Mouse (Mus musculus): ENCODE results near the gene S100a1. TPM values are rescaled to one million over a fixed set of nuclear protein-coding genes. Genes with fewer than 3 reads are reported as not detected.

S100a1 gene
- polyA plus RNA-seq, 1 experiment from 2014 or later: 45.3 TPM

- no peak overlapping the region for H3K9ac ChIP-seq
- H3K27ac ChIP-seq: no peak overlapping the region
- H3K27me3 ChIP-seq: no peaks in the 10 kb centered on the region
- no peak for ATAC-seq (ENCODE audit: borderline replicate concordance, extremely low read depth, low FRiP score, low TSS enrichment)
- H3K4me1 ChIP-seq: peaks cover 15% of the 10 kb centered on the region
- 75% methylated on average over 7 of the region's 7 CpGs for whole genome bisulfite sequencing
- no peaks in the 10 kb centered on the region for H3K36me3 ChIP-seq
- H3K9me3 ChIP-seq: no peaks in the 10 kb centered on the region
- peak overlapping the region; percentile 14; the same call in 1 of the 2 replicates for H3K4me2 ChIP-seq
- no peak overlapping the region for H3K4me3 ChIP-seq
These were observed 13.2 kb upstream of the S100a1 start for GRCm38 (mm10) chr3:90527291-90527873.

- WGBS: 31% methylated on average over 5 of the region's 5 CpGs
- Histone ChIP-seq H3K27ac (peak within 1 kb of the TSS; percentile 54), H3K4me3 (no peak within 1 kb of the TSS), H3K36me3 (no peaks in the 10 kb centered on the region), H3K4me1 (peaks cover 15% of the 10 kb centered on the region), H3K27me3 (no peaks in the 10 kb centered on the region), H3K4me2 (peak within 1 kb of the TSS; percentile 14; the same call in 1 of the 2 replicates), H3K9me3 (no peaks in the 10 kb centered on the region), H3K9ac (no peak within 1 kb of the TSS)
- peak; percentile 90 for ATAC-seq (ENCODE audit: borderline replicate concordance, extremely low read depth, low FRiP score, low TSS enrichment)
These were observed 12.4 kb upstream of the S100a1 start, which contains the start of gene S100a14 for GRCm38 (mm10) chr3:90526580-90526979. S100a14 (plus strand) TSS chr3:90526856.

GRCm38 (mm10) chr3:90526076-90526475, 11.9 kb upstream of the S100a1 start:
- H3K9ac ChIP-seq: no peak overlapping the region
- peak overlapping the region; percentile 54 for H3K27ac ChIP-seq
- no peaks in the 10 kb centered on the region for H3K9me3 ChIP-seq
- no peak overlapping the region for H3K4me2 ChIP-seq
- ATAC-seq (ENCODE audit: borderline replicate concordance, extremely low read depth, low FRiP score, low TSS enrichment): no peak
- WGBS: 46% methylated on average over 2 of the region's 2 CpGs
- H3K4me1 ChIP-seq: peaks cover 15% of the 10 kb centered on the region
- no peak overlapping the region for H3K4me3 ChIP-seq
- no peaks in the 10 kb centered on the region for H3K27me3 ChIP-seq
- H3K36me3 ChIP-seq: no peaks in the 10 kb centered on the region

GRCm38 (mm10) chr3:90525421-90525820, 11.2 kb upstream of the S100a1 start:
- 50% methylated on average over 4 of the region's 4 CpGs for WGBS
- H3K4me1 ChIP-seq: peaks cover 15% of the 10 kb centered on the region
- H3K9me3 ChIP-seq: no peaks in the 10 kb centered on the region
- H3K27ac ChIP-seq: no peak overlapping the region
- H3K36me3 ChIP-seq: no peaks in the 10 kb centered on the region
- no peak overlapping the region for H3K4me2 ChIP-seq
- no peaks in the 10 kb centered on the region for H3K27me3 ChIP-seq
- ATAC-seq (ENCODE audit: borderline replicate concordance, extremely low read depth, low FRiP score, low TSS enrichment): no peak
- H3K9ac ChIP-seq: no peak overlapping the region
- no peak overlapping the region for H3K4me3 ChIP-seq

- Histone ChIP-seq H3K27me3 (no peaks in the 10 kb centered on the region), H3K4me2 (no peak overlapping the region), H3K27ac (no peak overlapping the region), H3K9ac (no peak overlapping the region), H3K4me3 (no peak overlapping the region), H3K36me3 (no peaks in the 10 kb centered on the region), H3K9me3 (no peaks in the 10 kb centered on the region), H3K4me1 (peaks cover 19% of the 10 kb centered on the region)
- 66% methylated on average over 4 of the region's 4 CpGs for WGBS
- no peak for ATAC-seq (ENCODE audit: borderline replicate concordance, extremely low read depth, low FRiP score, low TSS enrichment)
These were observed 3.5 kb upstream of the S100a1 start for GRCm38 (mm10) chr3:90517711-90518110.

GRCm38 (mm10) chr3:90515789-90516188, 1.6 kb upstream of the S100a1 start:
- Histone ChIP-seq H3K4me2 (peak overlapping the region; percentile 93), H3K27me3 (no peaks in the 10 kb centered on the region), H3K4me3 (no peak overlapping the region), H3K4me1 (peaks cover 19% of the 10 kb centered on the region), H3K27ac (no peak overlapping the region), H3K9me3 (no peaks in the 10 kb centered on the region), H3K9ac (no peak overlapping the region), H3K36me3 (no peaks in the 10 kb centered on the region)
- no peak for ATAC-seq (ENCODE audit: borderline replicate concordance, extremely low read depth, low FRiP score, low TSS enrichment)
- WGBS: 87% methylated on average over 4 of the region's 4 CpGs

- H3K36me3 ChIP-seq: no peaks in the 10 kb centered on the region
- H3K9ac ChIP-seq: peak overlapping the region; percentile 39
- 0 out of 2 replicates have a peak, but pooled peaks have one; percentile 20 for ATAC-seq (ENCODE audit: borderline replicate concordance, extremely low read depth, low FRiP score, low TSS enrichment)
- H3K9me3 ChIP-seq: no peaks in the 10 kb centered on the region
- H3K4me3 ChIP-seq: peak overlapping the region; percentile 46
- WGBS: 45% methylated on average over 1 of the region's 1 CpGs
- no peaks in the 10 kb centered on the region for H3K27me3 ChIP-seq
- peaks cover 19% of the 10 kb centered on the region for H3K4me1 ChIP-seq
- 0 out of 2 replicates have a peak overlapping the region, but pooled peaks have one; percentile 52 for H3K27ac ChIP-seq
- H3K4me2 ChIP-seq: peak overlapping the region; percentile 93
These were observed 1.1 kb upstream of the S100a1 start for GRCm38 (mm10) chr3:90515242-90515641.

- Histone ChIP-seq H3K4me1 (peaks cover 19% of the 10 kb centered on the region), H3K9ac (peak overlapping the region; percentile 39), H3K27me3 (no peaks in the 10 kb centered on the region), H3K9me3 (no peaks in the 10 kb centered on the region), H3K27ac (peak overlapping the region; percentile 52; the same call in 1 of the 2 replicates), H3K4me3 (peak overlapping the region; percentile 46), H3K36me3 (no peaks in the 10 kb centered on the region), H3K4me2 (peak overlapping the region; percentile 93)
- 0% methylated on average over 10 of the region's 10 CpGs for WGBS
- ATAC-seq (ENCODE audit: borderline replicate concordance, extremely low read depth, low FRiP score, low TSS enrichment): peak; percentile 82
These were observed 499 bp upstream of the S100a1 start for GRCm38 (mm10) chr3:90514691-90515090.

- ATAC-seq (ENCODE audit: borderline replicate concordance, extremely low read depth, low FRiP score, low TSS enrichment): no peak
- H3K27me3 ChIP-seq: no peaks in the 10 kb centered on the region
- peak overlapping the region; percentile 46 for H3K4me3 ChIP-seq
- no peaks in the 10 kb centered on the region for H3K36me3 ChIP-seq
- H3K4me1 ChIP-seq: peaks cover 20% of the 10 kb centered on the region
- no peak overlapping the region for H3K9ac ChIP-seq
- WGBS: 69% methylated on average over 9 of the region's 9 CpGs
- peak overlapping the region; percentile 93 for H3K4me2 ChIP-seq
- no peak overlapping the region for H3K27ac ChIP-seq
- no peaks in the 10 kb centered on the region for H3K9me3 ChIP-seq
These were observed 1.1 kb downstream of the S100a1 start for GRCm38 (mm10) chr3:90512948-90513642.

GRCm38 (mm10) chr3:90512276-90512675, 1.9 kb downstream of the S100a1 start:
- Histone ChIP-seq H3K9ac (no peak overlapping the region), H3K36me3 (peaks cover 5% of the 10 kb centered on the region; the same call in 1 of the 2 replicates), H3K27me3 (no peaks in the 10 kb centered on the region), H3K4me2 (no peak overlapping the region), H3K9me3 (no peaks in the 10 kb centered on the region), H3K4me3 (no peak overlapping the region), H3K4me1 (peaks cover 28% of the 10 kb centered on the region), H3K27ac (no peak overlapping the region)
- 79% methylated on average over 5 of the region's 5 CpGs for WGBS
- no peak for ATAC-seq (ENCODE audit: borderline replicate concordance, extremely low read depth, low FRiP score, low TSS enrichment)

GRCm38 (mm10) chr3:90509747-90510123, 4.5 kb downstream of the S100a1 start:
- 22% methylated on average over 2 of the region's 2 CpGs for WGBS
- peak overlapping the region; percentile 52 for H3K4me2 ChIP-seq
- peak overlapping the region; percentile 97 for H3K4me3 ChIP-seq
- no peaks in the 10 kb centered on the region for H3K9me3 ChIP-seq
- H3K27ac ChIP-seq: peak overlapping the region; percentile 49
- H3K27me3 ChIP-seq: no peaks in the 10 kb centered on the region
- ATAC-seq (ENCODE audit: borderline replicate concordance, extremely low read depth, low FRiP score, low TSS enrichment): peak; percentile 4; the same call in 1 of the 2 replicates
- H3K36me3 ChIP-seq: peaks cover 28% of the 10 kb centered on the region
- peaks cover 33% of the 10 kb centered on the region for H3K4me1 ChIP-seq
- no peak overlapping the region for H3K9ac ChIP-seq

Measured in lung, embryonic 15.5 days (tissue).